In the genomic region with DNA sequence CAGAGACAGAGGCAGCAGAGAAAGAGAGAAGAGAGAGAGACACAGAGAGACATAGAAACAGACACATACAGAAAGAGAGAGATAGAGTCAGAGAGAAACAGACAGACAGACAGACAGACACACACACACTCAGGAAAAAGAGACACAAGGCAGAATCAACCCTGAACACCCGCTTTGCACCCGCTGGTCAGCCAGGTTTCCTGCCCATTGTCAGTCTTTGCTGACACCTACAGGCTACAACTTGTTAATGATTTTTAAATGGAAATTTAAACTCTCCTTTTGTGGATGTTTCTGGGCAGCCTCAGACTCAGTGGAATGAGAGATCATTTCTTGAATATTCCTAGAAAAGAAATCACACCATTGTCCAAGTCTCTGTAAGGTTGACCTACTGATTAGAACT, we compare ENCODE assay signal across 10 mouse cellular contexts. TPM values are rescaled to one million over a fixed set of nuclear protein-coding genes. Genes with fewer than 3 reads are reported as not detected.
DNase-seq lines count a peak whose midpoint lies in the region; ATAC-seq lines count a peak whose summit lies in the region.
"Had no signal": no experiment of that assay in that cellular context is flagged by ENCODE, and none has a peak within 500 bp of the region (broad histone marks: within the 10 kb centered on the region; RNA-seq: fewer than 3 reads in every experiment).

No protein-coding gene starts in this region.

- peak; percentile 40 for ATAC-seq in common myeloid progenitor, adult 5-6 weeks (replicated peaks; ENCODE audit: low read depth, poor library complexity, severe bottlenecking)

- no peaks in the 10 kb centered on the region for H3K4me1 ChIP-seq in heart, embryonic 10.5 days
- H3K4me1 ChIP-seq: embryonic facial prominence, embryonic 15.5 days; stomach, embryonic 15.5 days had no signal

- H3K36me3 ChIP-seq in heart, embryonic 10.5 days: no peaks in the 10 kb centered on the region
- H3K36me3 ChIP-seq: embryonic facial prominence, embryonic 15.5 days; stomach, embryonic 15.5 days had no signal

- H3K9me3 ChIP-seq in heart, embryonic 10.5 days: 0 out of 2 replicates have a peak, but pooled peaks cover 2% of the 10 kb centered on the region
- H3K9me3 ChIP-seq: embryonic facial prominence, embryonic 15.5 days; stomach, embryonic 15.5 days had no signal

- WGBS in heart, embryonic 10.5 days: 3% methylated on average over 2 of the region's 2 CpGs

- no peak overlapping the region for H3K27ac ChIP-seq in heart, embryonic 10.5 days
- H3K27ac ChIP-seq: embryonic facial prominence, embryonic 15.5 days; stomach, embryonic 15.5 days had no signal

- 0 out of 2 replicates have a peak, but pooled peaks cover 4% of the 10 kb centered on the region for H3K27me3 ChIP-seq in heart, embryonic 10.5 days (ENCODE audit: insufficient read depth, poor library complexity, severe bottlenecking)
- H3K27me3 ChIP-seq: embryonic facial prominence, embryonic 15.5 days; stomach, embryonic 15.5 days had no signal

- no peak overlapping the region for H3K4me3 ChIP-seq in heart, embryonic 10.5 days
- H3K4me3 ChIP-seq: embryonic facial prominence, embryonic 15.5 days; stomach, embryonic 15.5 days had no signal

- DNase-seq in heart, adult 8-10 months (ENCODE audit: low spot score): peak; percentile 49
- DNase-seq in heart, embryonic 10.5 days (ENCODE audit: low spot score): no peak
- peak; percentile 31 to 54 for DNase-seq in thymus, postnatal 10 days (ENCODE audit: low spot score in 2 of 2)
- DNase-seq in thymus, adult 18-20 months: no peak
- peak; percentile 48 to 55 for DNase-seq in kidney, postnatal 25 days
- DNase-seq in naive thymus-derived CD4-positive, alpha-beta T cell, adult 2 months (ENCODE audit: low read depth): peak; percentile 78
- DNase-seq in urinary bladder, postnatal 25 days (ENCODE audit: low spot score): no peak

RNA-seq across cellular contexts. Expression of a gene that starts 16.4 kb away (rescaled TPM):
- total RNA-seq in heart, adult 8-10 months (2022): 1 to 10 TPM; 1.8 to 3.0 (median 2.4) TPM
- polyA plus RNA-seq in heart, embryonic 10.5 days (2016; fragmentation: Nextera tagmentation; extraction: Ambion mirVana): 0.23 and 0.29 TPM in 2 replicates
- 31.9 and 35.1 TPM in 2 replicates for total RNA-seq in common myeloid progenitor, adult 5-6 weeks (2017)

RNA-seq across cellular contexts. Expression of a gene that starts 18.1 kb away (rescaled TPM):
- total RNA-seq in heart, adult 8-10 months (2022): 1 to 10 TPM; 4.4 to 5.6 (median 4.7) TPM
- polyA plus RNA-seq in heart, embryonic 10.5 days (2016; fragmentation: Nextera tagmentation; extraction: Ambion mirVana): 0.84 and 1.2 TPM in 2 replicates
- 77.8 and 120 TPM in 2 replicates for total RNA-seq in common myeloid progenitor, adult 5-6 weeks (2017)

RNA-seq across cellular contexts. Expression of a gene that starts 18.3 kb away (rescaled TPM):
- total RNA-seq in heart, adult 8-10 months (2022): 10 to 100 TPM in 2 of 4 experiments, 1 to 10 TPM in 2; 6.9 to 12.9 (median 8.7) TPM
- polyA plus RNA-seq in heart, embryonic 10.5 days (2016; fragmentation: Nextera tagmentation; extraction: Ambion mirVana): 0.41 and 0.60 TPM in 2 replicates
- total RNA-seq in common myeloid progenitor, adult 5-6 weeks (2017): 75.3 and 119 TPM in 2 replicates

RNA-seq across cellular contexts. Expression of a gene that starts 26.2 kb away (rescaled TPM):
- total RNA-seq in heart, adult 8-10 months (2022): 1 to 10 TPM in 2 of 4 experiments, under 1 TPM in 2; 0.65 to 1.1 (median 0.97) TPM
- 0.18 TPM in 1 of 2 replicates, not detected in the other for polyA plus RNA-seq in heart, embryonic 10.5 days (2016; fragmentation: Nextera tagmentation; extraction: Ambion mirVana)
- 3.3 and 5.5 TPM in 2 replicates for total RNA-seq in common myeloid progenitor, adult 5-6 weeks (2017)

RNA-seq across cellular contexts. Expression of a gene that starts 28.2 kb away (rescaled TPM):
- total RNA-seq in heart, adult 8-10 months (2022): 10 to 100 TPM; 10.7 to 15.1 (median 12.8) TPM
- 0.86 and 0.87 TPM in 2 replicates for polyA plus RNA-seq in heart, embryonic 10.5 days (2016; fragmentation: Nextera tagmentation; extraction: Ambion mirVana)
- 480 and 499 TPM in 2 replicates for total RNA-seq in common myeloid progenitor, adult 5-6 weeks (2017)

Comparison
In these comparisons a context has a peak if more than half of its experiments do, and no peak if none do; other contexts are left out.
1. DNase-seq: peak in heart, adult 8-10 months (single experiment), thymus, postnatal 10 days (2 of 2), kidney, postnatal 25 days (2 of 2) and naive thymus-derived CD4-positive, alpha-beta T cell, adult 2 months (single experiment); none in heart, embryonic 10.5 days (single experiment), thymus, adult 18-20 months (0 of 2) and urinary bladder, postnatal 25 days (single experiment).
2. RNA of a gene that starts 18.1 kb away (total RNA-seq): 77.8 to 120 TPM in common myeloid progenitor, adult 5-6 weeks; 4.4 to 5.6 TPM in heart, adult 8-10 months; every median in the first group is over 10 times any median in the second.